Mouse (Mus musculus) heart, embryonic 13.5 days (tissue): ENCODE measurements around the gene Epp13. TPM values are rescaled to one million over a fixed set of nuclear protein-coding genes. Genes with fewer than 3 reads are reported as not detected.
"Not testable (repeated sequence)": the region's sequence is repeated elsewhere in the genome, so short reads cannot be mapped to it uniquely, and the experiment has no call there.

Experiments used
- ATAC-seq: fragments of 200-750 bp; cut with Nextera tagmentation; 2 replicates; pipeline ENCODE4 v1.8.0; 2017; ENCODE audit warnings: moderate TSS enrichment; ENCODE audit not compliant: insufficient number of reproducible peaks, low FRiP score, low TSS enrichment; ENCODE audit errors: extremely low read depth
- H3K27ac ChIP-seq: fragments of 300-500 bp; sonication (generic); replicated peaks from 2 replicates; pipeline ENCODE4 v1.5.1; 2015; ENCODE audit warnings: moderate library complexity, mild to moderate bottlenecking, inconsistent platforms
- H3K27me3 ChIP-seq: fragments of 300-500 bp; sonication (generic); replicated peaks from 2 replicates; pipeline ENCODE4 v1.6.1; 2015; ENCODE audit warnings: mild to moderate bottlenecking, inconsistent platforms
- H3K36me3 ChIP-seq: fragments of 300-500 bp; sonication (generic); 2 replicates; pipeline ENCODE4 v1.6.1; 2015; ENCODE audit warnings: mild to moderate bottlenecking, inconsistent platforms
- H3K4me1 ChIP-seq: fragments of 300-500 bp; sonication (generic); 2 replicates; pipeline ENCODE4 v1.6.1; 2015; ENCODE audit warnings: inconsistent platforms
- H3K4me2 ChIP-seq: fragments of 300-500 bp; sonication (generic); 2 replicates; pipeline ENCODE4 v1.6.1; 2015; ENCODE audit warnings: inconsistent platforms, mild to moderate bottlenecking, moderate library complexity
- H3K4me3 ChIP-seq: fragments of 300-500 bp; sonication (generic); 2 replicates; pipeline ENCODE4 v1.5.1; 2015; ENCODE audit warnings: moderate library complexity, mild to moderate bottlenecking, inconsistent platforms
- H3K9ac ChIP-seq: fragments of 300-500 bp; sonication (generic); 2 replicates; pipeline ENCODE4 v1.6.1; 2015; ENCODE audit warnings: inconsistent platforms, mild to moderate bottlenecking, moderate library complexity
- H3K9me3 ChIP-seq: fragments of 300-500 bp; sonication (generic); 2 replicates; pipeline ENCODE4 v1.6.1; 2016; ENCODE audit warnings: inconsistent platforms
- WGBS: fragments of 180-500 bp; shearing (Covaris S2); methylation state at CpG from one replicate; pipeline ENCODE4 v1.1.7; 2015; ENCODE audit warnings: mixed read lengths; 5-methylcytosine and 5-hydroxymethylcytosine counted together
- polyA plus RNA-seq: library from polyadenylated mRNA; unstranded; fragments of >200 nt; fragmentation: Nextera tagmentation; extraction: Ambion mirVana; gene quantifications from 2 replicates; pipeline ENCODE4 v1.2.1, GENCODE M21; 2015

The Epp13 gene
- polyA plus RNA-seq, 1 experiment from 2014 or later = not detected

DNA sequence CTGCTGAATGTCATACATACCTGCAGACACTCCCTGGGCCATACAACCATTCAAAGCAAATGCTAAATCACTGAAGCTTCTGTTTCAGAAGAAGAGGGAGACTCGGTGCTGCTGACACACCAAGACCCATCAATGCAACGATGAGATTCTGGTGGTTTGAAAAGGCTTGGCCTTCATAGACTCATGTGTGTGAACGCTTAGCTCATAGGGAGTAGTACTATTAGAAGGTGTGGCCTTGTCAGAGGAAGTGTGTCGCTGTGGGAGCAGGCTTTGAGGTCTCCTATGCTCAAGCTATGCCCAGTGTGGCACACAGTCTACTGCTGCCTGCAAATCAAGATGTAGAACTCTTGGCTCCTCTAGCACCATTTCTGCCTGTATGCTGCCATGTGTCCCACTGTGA is 4.9 kb downstream of the Epp13 start:
- ATAC-seq = no peak
- Histone ChIP-seq H3K9me3 (no peaks in the 10 kb centered on the region), H3K27me3 (no peaks in the 10 kb centered on the region), H3K27ac (no peak overlapping the region), H3K36me3 (no peaks in the 10 kb centered on the region), H3K4me2 (no peak overlapping the region), H3K9ac (no peak overlapping the region), H3K4me3 (no peak overlapping the region), H3K4me1 (no peaks in the 10 kb centered on the region)
- WGBS = 76% methylated on average over 4 of the region's 4 CpGs

DNA sequence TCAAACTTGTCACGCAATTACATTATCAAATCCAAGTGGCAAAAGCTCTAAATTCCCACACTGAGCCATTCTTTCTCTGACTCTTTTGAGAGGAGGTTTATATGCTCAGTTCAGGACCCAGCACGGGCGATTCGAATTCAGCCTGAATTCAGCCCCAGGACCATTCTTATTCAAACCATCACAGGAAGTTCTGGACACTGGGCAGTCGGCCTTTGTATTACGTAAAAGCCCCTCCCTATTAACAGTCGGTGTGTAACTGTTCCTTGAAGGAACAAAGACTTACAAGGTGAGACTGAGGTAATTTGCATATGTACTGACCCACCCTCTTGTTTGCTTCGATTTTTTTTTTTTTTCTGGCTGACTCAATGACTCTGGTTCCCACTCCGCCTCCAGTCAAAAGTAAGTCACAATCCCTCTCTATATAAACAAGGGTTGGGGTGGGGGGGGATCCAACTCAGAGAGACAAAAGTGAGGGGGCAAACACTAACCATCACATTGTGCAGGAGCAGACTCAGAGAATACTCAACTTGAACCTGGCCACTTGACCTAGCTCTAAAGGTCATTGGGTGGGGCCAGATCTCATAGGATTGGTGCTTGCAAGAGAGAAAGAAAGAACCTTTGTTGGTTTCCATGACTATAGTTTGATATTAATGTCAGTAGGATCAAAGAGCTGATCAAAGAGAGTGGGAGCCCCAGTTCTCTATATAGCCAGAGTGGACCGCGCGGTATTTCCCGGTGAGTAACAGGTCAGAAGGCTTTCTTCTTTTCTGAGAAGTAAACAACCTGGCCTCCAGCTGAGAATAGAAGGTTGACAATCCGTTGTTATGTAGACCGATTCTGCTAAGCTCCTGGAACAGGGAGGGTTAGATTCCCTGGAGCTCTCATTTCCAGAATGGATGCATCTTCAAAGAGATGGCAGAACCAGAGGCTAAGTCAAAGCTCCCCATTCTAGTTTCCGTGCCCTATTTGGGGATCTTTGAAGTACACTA is 6.0 kb downstream of the Epp13 start:
- no peaks in the 10 kb centered on the region for H3K27me3 ChIP-seq

DNA sequence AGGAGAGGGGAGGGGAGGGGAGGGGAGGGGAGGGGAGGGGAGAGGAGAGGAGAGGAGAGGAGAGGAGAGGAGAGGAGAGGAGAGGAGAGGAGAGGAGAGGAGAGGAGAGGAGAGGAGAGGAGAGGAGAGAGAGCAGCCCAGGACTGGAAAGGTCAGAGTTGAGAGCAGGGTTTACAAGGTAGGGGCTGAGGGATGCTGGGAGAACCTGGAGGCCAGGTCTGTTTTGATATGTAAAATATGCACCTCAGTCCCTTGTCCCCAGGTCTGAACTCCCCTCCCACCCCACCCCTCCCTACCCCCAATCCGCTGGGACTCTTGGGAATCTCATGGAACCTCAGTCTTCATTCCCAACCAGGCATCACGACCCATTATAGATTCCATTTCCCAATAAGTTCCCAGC is 7.5 kb downstream of the Epp13 start:
- not testable (repeated sequence) for H3K4me3 ChIP-seq, ATAC-seq, H3K9me3 ChIP-seq, H3K27ac ChIP-seq, H3K9ac ChIP-seq, H3K36me3 ChIP-seq, H3K27me3 ChIP-seq, H3K4me1 ChIP-seq, H3K4me2 ChIP-seq
- 41% methylated on average over 2 of the region's 2 CpGs for WGBS

More for the DNA sequence above, 6.0 kb downstream of the Epp13 start:
- Histone ChIP-seq H3K9ac (no peak overlapping the region), H3K27ac (no peak overlapping the region), H3K4me2 (no peak overlapping the region), H3K9me3 (no peaks in the 10 kb centered on the region), H3K4me3 (no peak overlapping the region), H3K36me3 (no peaks in the 10 kb centered on the region), H3K4me1 (no peaks in the 10 kb centered on the region)
- ATAC-seq = no peak
- WGBS = 35% methylated on average over 16 of the region's 16 CpGs

DNA sequence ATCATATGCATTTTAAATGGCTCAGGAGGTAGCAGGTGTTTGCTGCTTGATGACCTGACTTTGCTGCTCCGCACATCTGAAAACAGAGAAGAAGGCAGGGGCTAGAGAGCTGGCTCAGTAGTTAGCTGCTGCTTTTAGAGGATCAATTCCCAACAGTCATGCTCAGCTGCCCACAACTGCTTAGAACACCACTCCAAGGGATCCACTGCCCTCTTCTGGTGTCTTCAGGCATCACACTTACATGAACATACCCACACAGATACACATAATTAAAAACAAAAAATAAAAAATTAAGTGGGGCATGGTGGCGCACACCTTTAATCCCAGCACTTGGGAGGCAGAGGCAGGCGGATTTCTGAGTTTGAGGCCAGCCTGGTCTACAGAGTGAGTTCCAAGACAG is 9.6 kb downstream of the Epp13 start:
- Histone ChIP-seq H3K27me3 (no peaks in the 10 kb centered on the region), H3K4me1 (no peaks in the 10 kb centered on the region), H3K4me3 (no peak overlapping the region), H3K4me2 (no peak overlapping the region), H3K9me3 (no peaks in the 10 kb centered on the region), H3K9ac (no peak overlapping the region), H3K27ac (no peak overlapping the region), H3K36me3 (no peaks in the 10 kb centered on the region)
- WGBS = 70% methylated on average over 3 of the region's 3 CpGs
- no peak for ATAC-seq

DNA sequence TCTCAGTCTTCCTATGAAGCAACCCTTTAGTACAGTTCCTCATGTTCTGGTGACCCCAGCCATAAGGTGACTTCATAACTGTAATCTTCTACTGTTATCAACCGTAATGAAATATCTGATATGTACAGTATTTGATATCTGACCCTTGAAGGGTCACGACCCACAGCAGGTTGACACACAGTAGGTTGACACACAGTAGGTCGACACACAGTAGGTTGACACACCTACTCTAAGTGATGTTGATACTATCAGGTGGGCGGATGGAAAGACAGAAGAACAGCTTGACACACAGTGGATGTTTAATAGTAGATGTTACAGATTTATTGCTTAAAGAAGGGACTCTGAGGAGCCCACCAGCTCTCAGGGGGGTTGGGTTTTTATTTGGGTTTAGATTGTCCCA is 10.5 kb downstream of the Epp13 start:
- Histone ChIP-seq H3K4me1 (no peaks in the 10 kb centered on the region), H3K9me3 (no peaks in the 10 kb centered on the region), H3K27me3 (no peaks in the 10 kb centered on the region), H3K36me3 (no peaks in the 10 kb centered on the region), H3K9ac (no peak overlapping the region), H3K27ac (no peak overlapping the region), H3K4me2 (no peak overlapping the region), H3K4me3 (no peak overlapping the region)
- 63% methylated on average over 4 of the region's 4 CpGs for WGBS
- no peak for ATAC-seq

DNA sequence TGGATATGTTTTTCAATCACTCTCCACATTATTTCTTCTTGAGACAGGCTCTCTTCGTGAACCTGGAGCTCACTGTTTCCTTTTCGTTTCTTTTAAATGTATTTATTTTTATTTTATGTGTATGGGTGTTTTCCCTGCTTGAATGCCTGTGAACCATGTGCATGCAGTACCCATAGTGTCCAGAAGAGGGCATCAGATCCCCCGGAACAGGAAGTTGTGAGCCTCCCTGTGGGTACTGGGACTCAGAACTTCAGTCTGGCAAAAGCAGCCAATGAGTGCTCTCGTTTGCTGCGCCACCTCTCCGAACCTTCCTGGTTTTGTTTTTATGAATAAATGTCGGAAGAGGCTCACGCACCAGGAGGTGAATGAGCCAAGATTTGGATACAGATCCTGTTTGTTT is 13.2 kb downstream of the Epp13 start:
- no peaks in the 10 kb centered on the region for H3K36me3 ChIP-seq
- no peak overlapping the region for H3K4me2 ChIP-seq
- H3K4me1 ChIP-seq = no peaks in the 10 kb centered on the region
- no peak overlapping the region for H3K9ac ChIP-seq
- ATAC-seq = no peak
- no peak overlapping the region for H3K4me3 ChIP-seq
- H3K27me3 ChIP-seq = no peaks in the 10 kb centered on the region
- H3K27ac ChIP-seq = no peak overlapping the region
- H3K9me3 ChIP-seq = no peaks in the 10 kb centered on the region
- WGBS = 63% methylated on average over 8 of the region's 8 CpGs

DNA sequence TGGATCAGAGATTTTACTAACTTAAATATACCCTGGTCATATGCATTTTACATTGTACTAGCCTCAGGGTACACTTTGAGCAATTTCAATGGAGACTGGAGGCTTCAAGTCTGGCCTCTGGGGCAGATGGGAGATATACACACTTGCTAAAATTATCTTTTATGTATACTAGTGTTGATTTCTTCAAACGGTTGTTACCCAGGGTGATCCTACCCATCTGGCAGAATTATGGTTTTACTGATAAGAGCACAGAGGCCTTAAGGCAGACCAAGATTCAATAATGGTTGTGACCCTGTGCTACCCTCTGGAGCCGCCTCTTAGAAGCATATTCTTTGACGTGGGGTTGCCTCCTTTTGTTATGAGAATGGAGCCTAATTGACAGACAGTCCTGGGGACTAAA is 25.4 kb downstream of the Epp13 start:
- H3K36me3 ChIP-seq = no peaks in the 10 kb centered on the region
- no peak overlapping the region for H3K27ac ChIP-seq
- WGBS = 40% methylated on average over 3 of the region's 3 CpGs
- H3K4me2 ChIP-seq = no peak overlapping the region
- ATAC-seq = no peak
- H3K9me3 ChIP-seq = no peaks in the 10 kb centered on the region
- H3K4me1 ChIP-seq = 0 out of 2 replicates have a peak, but pooled peaks cover 4% of the 10 kb centered on the region
- H3K4me3 ChIP-seq = no peak overlapping the region
- H3K9ac ChIP-seq = no peak overlapping the region
- H3K27me3 ChIP-seq = no peaks in the 10 kb centered on the region

DNA sequence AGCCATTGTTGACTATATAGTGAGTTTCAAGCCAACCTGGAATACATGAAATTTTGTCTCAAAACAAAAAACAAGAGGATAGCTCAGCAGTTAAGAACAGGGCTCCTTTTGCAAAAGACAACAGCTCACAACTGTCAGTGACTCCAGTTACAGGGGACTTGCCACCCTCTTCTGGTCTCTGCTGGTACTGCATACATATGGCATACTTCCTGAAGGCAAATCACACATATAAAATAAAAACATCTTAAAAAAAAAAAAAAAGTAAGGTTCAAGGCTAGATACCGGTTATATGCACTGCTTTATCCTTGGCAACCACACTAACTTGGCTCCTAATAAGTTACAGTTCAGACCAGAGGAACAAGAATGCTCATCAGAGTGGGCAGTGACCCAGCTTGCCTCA is 30.2 kb downstream of the Epp13 start:
- H3K4me2 ChIP-seq = peak overlapping the region; percentile 73
- H3K36me3 ChIP-seq = no peaks in the 10 kb centered on the region
- H3K9me3 ChIP-seq = no peaks in the 10 kb centered on the region
- WGBS = 6% methylated on average over 1 of the region's 1 CpGs
- no peak for ATAC-seq
- peak overlapping the region; percentile 70 for H3K4me3 ChIP-seq
- peak overlapping the region; percentile 86 for H3K9ac ChIP-seq
- peak overlapping the region; percentile 80; the same call in 1 of the 2 replicates for H3K27ac ChIP-seq
- H3K27me3 ChIP-seq = no peaks in the 10 kb centered on the region
- peaks cover 24% of the 10 kb centered on the region for H3K4me1 ChIP-seq

DNA sequence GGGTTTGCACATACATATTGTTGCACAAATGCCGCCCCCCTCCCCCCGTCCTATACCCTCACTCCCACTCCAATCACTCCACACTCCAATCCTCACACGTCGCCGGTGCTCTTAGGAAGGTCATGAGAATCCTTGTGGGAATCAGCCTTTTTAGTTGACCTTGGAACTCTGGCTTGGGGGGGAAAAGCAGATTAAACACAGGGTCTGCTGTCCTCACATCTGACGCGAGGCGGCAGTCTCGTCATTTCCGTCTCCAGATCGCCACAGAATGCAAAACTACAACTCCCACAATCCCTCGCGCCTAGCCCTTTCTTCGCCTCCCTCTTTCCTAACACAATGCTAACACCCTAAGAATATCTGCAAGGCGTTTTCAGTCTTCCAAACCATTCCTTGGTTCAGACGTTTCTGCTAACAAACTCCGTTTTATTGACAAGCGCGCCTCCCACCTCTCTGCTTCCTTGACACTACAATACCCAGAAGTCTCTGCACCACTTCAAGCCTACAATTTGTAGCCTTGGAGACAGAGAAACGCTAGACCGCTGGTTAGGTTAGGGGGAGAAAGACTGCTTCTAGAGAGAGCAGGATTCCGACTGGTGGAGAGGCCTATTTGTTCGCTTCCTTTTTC is 31.1 kb downstream of the Epp13 start:
- peak overlapping the region; percentile 86 for H3K9ac ChIP-seq
- peaks cover 25% of the 10 kb centered on the region for H3K4me1 ChIP-seq
- peak overlapping the region; percentile 73 for H3K4me2 ChIP-seq
- no peaks in the 10 kb centered on the region for H3K27me3 ChIP-seq
- no peaks in the 10 kb centered on the region for H3K36me3 ChIP-seq
- under 1% methylated on average over 23 of the region's 23 CpGs for WGBS
- peak overlapping the region; percentile 70 for H3K4me3 ChIP-seq
- H3K27ac ChIP-seq = peak overlapping the region; percentile 80
- no peak for ATAC-seq
- no peaks in the 10 kb centered on the region for H3K9me3 ChIP-seq

DNA sequence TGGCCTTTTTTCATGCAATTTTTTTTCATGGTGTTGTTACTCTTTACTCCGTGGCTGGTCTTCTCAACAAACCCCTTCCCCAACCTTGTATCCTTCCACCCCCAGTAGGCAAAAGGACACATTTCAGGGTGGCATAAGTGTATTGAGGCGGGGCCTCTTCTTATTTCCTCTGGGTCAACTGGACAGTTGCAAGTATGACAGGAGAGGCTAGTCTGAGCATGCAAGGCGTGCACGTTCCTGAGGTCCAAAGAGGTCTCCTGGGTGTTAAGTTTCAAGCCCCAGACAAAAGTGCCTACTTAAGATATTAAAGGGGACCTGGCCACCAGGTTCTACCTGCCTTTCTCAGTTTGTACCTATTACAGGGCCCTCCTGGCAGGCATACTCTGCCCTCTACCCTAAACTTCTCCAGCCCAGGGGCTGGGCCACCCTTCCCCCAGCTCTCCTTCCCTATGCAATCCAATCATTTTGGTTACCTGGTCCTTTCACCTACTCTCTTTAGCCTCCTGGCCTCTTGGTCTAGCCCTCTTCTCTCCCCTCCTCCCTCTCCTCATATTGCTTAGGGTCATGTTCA is 32.0 kb downstream of the Epp13 start:
- peaks cover 25% of the 10 kb centered on the region for H3K4me1 ChIP-seq
- no peaks in the 10 kb centered on the region for H3K36me3 ChIP-seq
- H3K9ac ChIP-seq = no peak overlapping the region
- H3K27ac ChIP-seq = no peak overlapping the region
- WGBS = 83% methylated on average over 4 of the region's 4 CpGs
- H3K4me3 ChIP-seq = no peak overlapping the region
- no peak for ATAC-seq
- no peaks in the 10 kb centered on the region for H3K9me3 ChIP-seq
- no peaks in the 10 kb centered on the region for H3K27me3 ChIP-seq
- no peak overlapping the region for H3K4me2 ChIP-seq

DNA sequence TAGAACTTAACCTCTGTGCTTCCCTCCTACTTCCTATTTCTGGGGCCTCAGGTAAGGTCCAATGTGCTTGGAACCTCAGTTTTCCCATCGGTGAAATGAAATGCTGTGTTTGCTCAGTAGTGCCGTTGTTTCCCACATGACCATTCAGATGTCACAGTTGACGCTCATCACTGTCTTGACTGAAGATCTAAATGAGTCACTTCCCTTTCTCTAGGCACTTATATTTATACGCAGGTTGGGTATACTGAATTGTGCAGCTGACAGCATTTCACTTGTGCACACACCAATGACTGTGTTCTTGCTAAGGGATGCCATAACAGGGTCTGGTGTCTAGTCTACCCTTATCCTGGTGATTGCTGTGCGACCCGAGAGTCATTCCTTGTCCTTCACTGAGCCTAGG is 32.9 kb downstream of the Epp13 start:
- peak overlapping the region; percentile 85 for H3K4me2 ChIP-seq
- peak overlapping the region; percentile 85; the same call in 1 of the 2 replicates for H3K27ac ChIP-seq
- no peak for ATAC-seq
- 86% methylated on average over 6 of the region's 6 CpGs for WGBS
- H3K4me3 ChIP-seq = peak overlapping the region; percentile 58; the same call in 1 of the 2 replicates
- no peaks in the 10 kb centered on the region for H3K27me3 ChIP-seq
- H3K9me3 ChIP-seq = no peaks in the 10 kb centered on the region
- H3K9ac ChIP-seq = no peak overlapping the region
- peaks cover 4% of the 10 kb centered on the region; the same call in 1 of the 2 replicates for H3K36me3 ChIP-seq
- peaks cover 25% of the 10 kb centered on the region for H3K4me1 ChIP-seq
